Mouse (Mus musculus) lung, postnatal 0 days (tissue): ENCODE data around the gene Ehd4.

Experiments used
- CTCF ChIP-seq: IDR thresholded peaks from 2 replicates; pipeline ENCODE4 v1.5.1; 2016; ENCODE audit warnings: antibody characterized with exemption, mild to moderate bottlenecking
- EP300 ChIP-seq: IDR thresholded peaks from 2 replicates; pipeline ENCODE4 v1.6.1; 2016; ENCODE audit warnings: antibody characterized with exemption, mild to moderate bottlenecking, control low read depth

DNA sequence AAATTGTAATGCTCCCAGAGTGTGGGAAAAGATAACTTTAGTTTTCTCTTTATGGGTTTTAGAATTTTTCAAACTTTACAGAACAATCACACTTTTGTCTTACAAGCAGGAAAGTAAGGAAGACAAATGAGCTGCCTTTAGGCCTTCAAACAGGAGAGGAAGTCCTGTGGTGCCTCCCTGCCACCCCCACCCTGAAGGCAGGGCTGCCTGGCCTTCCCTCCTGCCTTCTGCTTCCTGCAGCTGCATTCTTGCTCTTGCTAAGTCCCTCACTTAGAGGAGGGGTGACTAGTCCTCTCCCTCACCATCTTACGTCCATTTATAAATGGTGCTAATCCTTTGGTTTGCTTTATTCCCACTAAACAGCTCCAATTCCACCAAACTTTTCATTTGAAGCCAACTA is 4.4 kb upstream of the Ehd4 start:
- TF ChIP-seq CTCF (no peak), EP300 (no peak)
